Mouse (Mus musculus): ENCODE results near the gene Pla2g4d.
A peak's percentile ranks its signal among the peaks of the same experiment; 100 is the strongest.

Gene Pla2g4d

DNA sequence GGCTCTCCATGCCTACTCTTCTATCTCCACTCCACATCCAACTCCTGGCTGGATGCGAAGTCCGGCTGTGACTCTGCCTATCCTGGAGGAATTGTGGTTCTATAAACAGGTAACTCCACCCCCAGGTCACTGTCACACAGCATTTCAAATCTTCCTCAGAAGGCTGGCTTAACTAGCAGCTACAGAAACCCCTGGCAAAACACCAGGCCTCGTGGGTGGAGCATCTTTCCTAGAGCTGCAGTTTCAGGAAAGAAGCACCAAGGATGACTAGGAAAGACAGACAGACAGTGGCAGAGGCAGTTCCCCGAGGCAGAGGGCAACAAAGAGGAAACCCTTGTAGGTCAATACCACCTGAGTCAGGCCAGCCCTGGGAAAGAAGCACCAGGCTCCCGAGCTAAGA lies at the start of gene Pla2g4d:
TSS of gene Pla2g4d (minus strand) at position 203 of the 400 bp plus-strand sequence.
- DNase-seq, result no peak

DNA sequence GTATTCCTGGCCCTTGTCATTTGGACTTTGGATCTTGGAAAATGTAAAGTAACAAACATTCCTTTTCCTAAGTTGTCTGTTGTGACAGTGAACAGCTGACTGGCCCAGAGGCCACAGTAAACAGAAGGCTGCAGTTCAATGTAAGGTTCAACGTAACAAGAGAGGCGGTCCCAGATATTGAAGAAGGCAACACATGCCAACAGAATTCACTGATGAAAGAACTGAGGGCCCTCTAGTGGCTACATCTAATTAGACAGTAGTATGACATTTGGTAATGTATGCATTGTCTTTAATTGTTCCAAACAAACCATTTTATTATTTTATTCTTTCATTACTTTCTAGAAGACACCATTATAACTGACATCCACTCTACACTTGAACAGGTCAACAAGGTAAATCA lies 48.9 kb upstream of the Pla2g4d start:
- no peak for DNase-seq

DNA sequence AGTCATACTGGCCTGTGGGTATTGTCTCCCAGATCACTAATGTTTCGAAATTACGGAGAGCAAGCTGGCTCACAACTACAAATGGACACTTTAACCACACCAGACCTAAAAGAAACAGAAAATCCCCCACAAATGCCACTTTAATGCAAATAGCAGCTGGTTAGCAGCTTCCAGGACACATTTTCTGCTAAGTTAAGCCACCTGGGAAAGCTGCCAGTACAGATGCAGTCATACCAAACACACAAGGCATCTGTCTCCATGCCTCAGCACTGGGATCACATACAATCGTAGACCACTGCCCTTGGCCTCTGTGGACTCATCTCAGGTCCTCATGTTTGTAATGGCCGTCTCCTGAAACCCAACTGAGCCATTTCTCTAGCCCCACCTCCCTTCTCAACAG lies 42.6 kb upstream of the Pla2g4d start:
- DNase-seq, result no peak

DNA sequence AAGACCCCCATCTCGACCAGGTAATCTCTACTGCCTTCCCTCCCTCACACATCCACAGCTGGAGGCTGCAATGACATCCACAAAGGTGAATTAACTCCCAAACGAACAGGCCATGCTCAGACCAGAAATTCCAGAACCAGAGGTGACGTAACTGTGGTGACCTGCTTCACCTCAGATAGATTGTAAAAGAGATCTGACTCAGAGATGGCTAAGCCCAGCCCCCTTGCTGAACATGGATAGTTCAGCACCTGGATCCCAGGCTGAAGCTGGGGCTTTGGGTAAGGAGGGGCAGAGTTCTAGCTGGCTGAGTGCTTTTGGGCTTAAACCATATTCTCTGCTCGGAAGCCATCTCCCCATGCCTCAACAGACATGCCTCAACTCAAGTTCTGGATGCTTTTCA lies 26.1 kb upstream of the Pla2g4d start:
- no peak for DNase-seq

DNA sequence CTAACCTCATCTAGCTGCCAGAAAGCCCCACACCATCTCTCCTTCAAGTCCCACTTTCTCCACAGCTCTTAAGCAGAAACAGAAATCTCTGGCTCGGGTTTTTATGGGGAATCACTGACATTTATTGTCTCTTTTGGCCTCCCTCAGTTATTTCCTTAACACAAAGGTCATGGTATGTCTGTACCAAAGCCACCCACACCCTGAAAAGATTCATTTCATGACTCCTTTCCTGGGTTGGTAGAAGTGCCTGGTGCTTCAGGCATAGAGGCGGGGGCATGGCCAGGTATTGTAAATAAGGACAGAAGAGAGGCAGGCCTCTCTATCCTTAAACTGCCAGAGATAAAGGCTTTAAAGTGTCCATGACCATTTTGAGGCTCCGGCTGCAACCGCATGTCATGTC lies 25.5 kb upstream of the Pla2g4d start:
- DNase-seq, result no peak

DNA sequence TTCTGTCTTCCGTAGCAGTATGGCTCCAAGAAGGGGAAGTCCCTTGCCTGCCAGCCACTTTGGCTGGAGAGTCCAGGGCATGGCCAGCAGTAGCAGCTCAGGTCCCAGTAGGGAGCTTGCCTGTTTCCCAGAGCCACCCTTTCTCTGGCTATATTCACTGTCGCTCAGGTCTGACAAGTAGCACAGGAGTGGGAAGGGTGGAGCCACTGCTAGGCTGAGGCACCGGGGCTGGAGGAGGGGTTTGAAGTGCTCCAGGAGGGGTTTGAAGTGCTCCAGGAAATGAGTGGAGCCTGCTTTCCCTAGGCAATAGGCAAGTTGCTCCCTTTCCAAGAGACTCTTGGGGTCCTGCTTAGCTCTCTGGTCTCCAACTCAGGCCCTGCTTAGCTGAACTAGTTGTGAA lies 25.0 kb upstream of the Pla2g4d start, which contains the start of gene Pla2g4f:
TSS of gene Pla2g4f (minus strand) at position 190 of the 400 bp plus-strand sequence.
- DNase-seq, result peak; percentile 28

DNA sequence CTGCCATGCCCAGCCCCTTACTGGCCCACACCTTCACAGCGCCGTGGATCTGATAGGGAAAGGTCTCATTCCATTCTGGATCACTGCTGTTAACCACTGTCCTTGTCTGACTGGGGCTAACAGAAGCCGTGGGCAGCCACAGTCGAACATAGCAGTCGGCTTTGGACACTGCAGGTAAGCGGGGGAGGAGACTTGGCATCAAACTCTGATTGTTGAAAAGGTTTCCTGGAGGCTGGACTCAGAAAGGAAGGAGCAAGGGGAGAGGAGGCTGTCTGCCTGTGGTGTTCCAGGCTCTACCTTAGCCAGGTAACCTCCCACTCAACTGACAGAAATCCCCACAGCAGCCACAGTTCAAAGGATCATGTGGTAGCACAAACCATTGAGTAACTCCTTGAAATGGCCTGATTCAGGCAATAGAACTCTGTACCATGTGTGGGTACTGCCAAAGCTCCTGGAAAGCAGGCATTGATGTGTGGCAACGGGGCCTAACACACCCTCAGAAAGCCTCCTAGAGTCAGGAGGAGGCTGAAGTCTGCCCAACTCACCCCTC lies 23.4 kb upstream of the Pla2g4d start:
- no peak for DNase-seq

DNA sequence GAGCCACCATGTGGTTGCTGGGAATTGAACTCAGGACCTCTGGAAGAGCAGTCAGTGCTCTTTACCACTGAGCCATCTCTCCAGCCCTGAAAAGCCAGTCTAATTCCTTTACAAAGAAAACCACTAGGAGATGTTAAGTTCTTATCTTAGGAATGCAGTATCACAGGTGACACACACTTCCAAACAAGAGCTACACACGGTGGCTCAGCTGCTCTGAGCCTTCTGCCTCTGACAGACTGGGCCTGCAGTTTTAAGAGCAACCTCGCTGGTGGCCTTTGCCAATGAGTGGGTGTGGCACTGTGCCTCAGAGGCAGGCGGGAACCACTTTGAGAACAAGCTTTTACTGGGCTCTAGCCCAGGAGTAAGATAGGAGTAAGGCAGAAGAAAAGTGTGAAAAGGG lies 15.1 kb upstream of the Pla2g4d start:
- no peak for DNase-seq

DNA sequence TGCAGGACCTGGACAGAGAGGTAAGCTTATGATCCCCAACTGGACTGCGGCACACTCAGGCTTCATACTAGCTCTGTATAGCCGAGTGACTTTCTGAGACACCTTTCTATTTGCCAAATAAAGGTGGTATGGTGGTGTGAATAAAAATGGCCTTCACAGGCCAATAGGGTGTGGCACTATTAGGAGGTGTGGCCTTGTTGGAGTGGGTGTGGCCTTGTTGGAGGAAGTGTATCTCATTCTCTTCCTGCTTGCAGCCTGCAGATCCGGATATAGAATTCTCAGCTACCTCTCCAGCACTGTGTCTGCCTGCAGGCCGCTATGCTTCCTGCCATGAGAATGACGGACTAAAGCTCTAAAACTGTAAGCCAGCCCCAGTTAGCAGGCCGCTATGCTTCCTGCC lies 12.1 kb upstream of the Pla2g4d start:
- no peak for DNase-seq

DNA sequence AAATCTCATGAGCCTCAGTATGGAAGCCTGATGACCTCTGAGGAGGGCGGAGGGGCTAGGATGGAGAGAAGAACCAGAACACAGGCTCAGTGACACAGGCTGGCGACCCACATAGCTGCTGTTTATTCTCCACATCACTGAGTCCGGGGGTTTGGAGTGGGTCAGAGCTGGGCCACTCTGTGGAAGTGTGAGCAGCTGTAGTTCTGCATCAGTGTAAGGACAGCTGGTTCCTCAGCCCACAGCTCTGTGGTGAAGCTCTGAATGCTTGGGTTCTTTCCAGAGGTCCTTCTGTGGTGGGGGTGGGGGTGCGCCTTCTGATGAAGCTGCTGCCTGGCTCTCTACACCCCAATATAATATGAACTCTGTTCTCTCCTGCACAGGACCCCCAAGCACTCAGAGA lies 10.9 kb upstream of the Pla2g4d start:
- no peak for DNase-seq

DNA sequence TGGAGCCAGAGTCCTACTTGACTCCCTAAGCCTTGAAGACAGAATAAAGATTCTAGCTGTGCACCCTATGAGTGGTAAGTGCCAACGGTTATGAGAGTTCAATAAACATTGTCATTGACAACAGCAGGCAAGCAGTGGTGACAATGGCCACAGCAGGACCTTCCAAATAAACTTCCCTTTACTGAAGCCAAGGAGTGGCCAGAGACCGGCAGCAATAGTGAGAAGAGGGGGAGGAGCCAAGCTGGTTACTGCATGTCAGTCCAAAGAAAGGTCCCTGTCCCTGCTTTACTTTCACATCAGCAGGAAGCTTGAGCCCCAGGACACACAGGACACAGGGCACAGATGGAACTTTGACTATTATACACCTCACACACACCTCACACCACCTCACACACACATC lies 7.2 kb upstream of the Pla2g4d start:
- DNase-seq, result no peak

DNA sequence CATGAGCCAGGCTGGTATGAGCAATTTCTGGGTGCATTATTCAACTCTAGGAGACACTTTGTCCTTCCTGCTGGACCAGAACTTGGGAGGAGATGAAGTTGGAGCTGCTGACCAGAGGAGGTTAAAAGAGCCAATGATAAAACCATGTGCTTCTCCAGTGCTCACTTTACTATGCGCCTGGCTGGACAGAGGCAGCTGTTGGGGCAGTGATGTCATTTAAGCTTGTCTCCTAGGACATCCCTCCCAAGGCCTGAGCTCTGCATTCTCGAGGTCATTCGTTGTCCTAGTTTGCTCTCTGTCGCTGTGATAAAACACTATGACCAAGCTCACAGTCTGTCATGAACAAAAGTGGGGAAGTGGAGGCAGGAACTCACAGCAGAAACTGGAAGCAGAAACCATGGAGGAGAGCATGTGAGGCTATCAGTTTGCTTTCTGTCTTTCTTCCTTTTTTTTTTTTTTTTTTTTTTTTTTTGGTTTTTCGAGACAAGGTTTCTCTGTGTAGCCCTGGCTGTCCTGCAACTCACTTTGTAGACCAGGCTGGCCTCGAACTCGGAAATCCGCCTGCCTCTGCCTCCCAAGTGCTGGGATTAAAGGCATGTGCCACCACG lies 2.6 kb upstream of the Pla2g4d start:
- DNase-seq, result no peak

DNA sequence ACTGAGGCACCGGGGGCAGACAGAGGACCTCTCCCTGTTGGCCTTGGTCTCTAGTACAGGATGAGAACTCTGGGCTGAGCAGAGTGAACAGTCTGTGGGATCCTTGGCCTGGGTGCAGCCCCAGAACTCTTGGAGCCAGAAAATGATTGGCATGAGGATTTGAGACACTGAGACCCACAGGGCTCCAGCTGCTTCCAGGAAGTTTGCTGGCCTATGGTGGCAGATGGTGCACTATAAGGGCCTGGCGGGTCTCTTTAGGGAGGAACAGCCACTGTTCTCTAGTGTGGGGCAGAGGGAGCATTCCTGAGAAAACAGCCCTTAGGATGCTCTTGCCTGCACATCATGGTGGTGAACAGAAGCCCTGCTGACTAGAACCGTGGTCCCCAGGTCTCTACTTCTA lies 596 bp downstream of the Pla2g4d start:
- DNase-seq, result no peak

DNA sequence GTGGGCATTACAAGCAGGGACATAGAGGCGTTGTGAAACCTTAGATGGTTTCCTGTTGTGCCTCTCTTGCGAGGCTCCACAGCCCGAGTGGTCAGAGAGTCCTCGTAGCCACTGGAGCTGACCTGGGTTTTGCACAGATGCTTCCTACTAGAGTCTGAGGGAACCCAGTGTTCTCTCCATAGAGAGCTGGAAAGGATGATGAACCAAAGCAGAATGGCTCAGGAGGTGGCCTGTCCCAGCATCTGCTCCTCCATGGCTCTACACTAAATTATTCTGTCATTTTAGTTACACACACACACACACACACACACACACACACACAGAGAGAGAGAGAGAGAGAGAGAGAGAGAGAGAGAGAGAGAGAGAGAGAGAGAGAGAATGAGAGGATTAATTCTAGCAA lies 3.4 kb downstream of the Pla2g4d start:
- no peak for DNase-seq

DNA sequence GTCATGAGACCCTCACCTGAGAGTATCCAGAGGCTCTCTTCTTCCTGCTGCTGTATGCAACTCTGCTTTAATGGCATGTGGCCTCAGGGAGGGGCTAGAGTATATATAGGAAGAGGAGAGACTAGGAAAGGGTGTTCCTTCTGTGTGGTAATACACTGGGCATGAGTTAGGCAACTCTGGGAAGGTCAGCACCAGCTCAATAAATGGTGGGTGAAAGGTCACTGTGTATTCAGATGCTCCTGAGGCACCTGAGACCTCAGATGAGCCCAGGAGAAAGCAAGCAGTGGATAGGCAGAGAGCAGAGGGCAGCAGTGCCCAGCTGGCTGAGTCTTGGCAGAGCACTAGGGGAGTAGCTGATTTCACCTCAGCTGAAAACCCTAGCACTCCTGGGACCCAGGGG lies 4.3 kb downstream of the Pla2g4d start:
- DNase-seq, result no peak

DNA sequence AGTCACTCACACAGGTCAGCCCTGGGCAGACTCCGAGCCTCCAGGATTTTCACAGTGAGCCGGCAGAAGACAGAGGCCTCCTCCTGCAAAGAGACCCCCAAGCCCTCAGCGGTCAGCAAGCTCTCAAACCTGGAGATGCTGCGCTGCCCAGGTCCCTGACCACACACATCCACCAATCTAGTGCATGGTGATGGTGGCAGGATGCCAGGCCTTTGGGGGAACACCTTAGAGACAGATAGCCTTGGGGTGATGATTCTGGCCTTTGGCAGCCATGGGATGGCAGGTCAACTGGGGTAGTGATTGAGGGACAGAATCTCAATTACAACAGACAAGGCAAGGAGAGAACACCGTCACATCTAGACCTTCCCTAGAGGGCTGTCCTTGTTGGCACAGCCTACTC lies 4.9 kb downstream of the Pla2g4d start:
- DNase-seq, result no peak

DNA sequence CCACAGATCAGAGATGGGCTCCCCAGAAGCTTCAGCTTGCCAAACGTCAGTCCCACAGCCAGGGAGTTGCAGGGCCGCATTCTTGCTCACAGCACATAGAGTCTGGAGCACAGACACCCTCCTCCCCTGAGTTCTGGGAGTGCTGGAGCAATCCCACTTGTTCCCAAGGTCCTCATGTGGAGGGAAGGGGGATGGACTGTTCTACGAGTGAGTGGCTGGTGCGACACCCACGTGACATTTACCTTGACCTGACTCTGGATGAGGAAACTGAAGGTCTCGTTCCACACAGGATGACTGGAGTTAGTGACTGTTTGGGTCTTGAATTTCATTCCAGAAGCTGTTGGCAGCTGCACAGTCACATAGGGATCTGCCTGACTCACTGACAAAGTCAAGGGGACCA lies 5.4 kb downstream of the Pla2g4d start:
- DNase-seq, result no peak

DNA sequence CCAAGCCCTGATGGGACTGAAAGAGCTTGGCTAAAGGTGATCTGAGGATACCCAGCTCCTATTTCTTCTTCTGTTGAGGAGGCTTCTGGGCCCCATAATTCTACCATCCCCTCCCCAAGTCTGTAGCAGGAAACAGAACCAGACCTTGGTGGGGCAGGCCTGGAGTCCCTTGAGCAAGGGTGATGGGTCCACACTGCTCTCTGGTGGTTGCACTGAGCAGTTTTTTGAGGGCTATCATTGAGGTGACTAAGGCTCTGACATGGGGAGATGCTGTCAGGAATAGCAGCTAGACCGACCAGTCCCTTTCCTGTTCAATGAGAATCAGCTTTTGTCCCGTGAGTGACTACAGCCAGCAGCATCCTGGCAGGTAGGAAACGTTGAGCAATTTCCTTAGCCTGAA lies 7.8 kb downstream of the Pla2g4d start:
- DNase-seq, result no peak

DNA sequence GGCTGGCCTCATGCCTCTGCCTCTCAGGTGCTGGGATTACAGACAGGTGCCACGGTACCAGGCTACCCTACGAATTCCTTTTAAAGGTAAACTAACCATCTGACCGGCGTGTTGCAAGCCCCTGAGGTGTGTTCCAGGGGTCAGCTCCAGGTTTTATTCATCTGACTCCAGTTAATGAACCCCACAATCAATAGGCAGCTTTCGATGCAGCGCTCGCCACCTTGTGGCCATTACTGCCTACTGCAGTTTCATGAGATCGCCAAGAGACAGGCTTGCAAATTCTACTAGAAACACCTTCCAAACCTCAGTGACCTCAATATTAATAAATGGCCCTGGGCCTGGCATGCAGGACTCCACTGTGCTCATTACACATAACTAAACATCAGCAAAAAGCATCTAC lies 9.0 kb downstream of the Pla2g4d start:
- peak; percentile 65 for DNase-seq

DNA sequence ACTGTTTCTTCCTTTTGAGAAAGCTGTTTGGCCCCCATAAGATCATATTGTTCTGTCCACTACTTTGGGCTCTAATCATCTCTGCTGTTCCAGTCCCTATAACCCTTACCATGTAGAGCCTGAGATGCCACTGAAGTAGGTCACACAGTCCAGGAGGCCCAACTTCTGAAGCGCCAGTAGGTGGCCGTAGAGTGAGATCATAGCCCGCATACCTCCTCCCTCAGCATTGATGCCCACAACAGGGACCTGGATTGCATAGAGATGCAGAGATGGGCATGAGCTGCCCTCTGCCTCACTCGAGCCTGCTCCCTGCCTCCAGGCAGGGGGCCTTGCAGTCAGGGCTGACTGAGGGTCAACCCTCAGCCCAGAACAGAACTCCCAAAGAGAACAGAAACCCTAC lies 12.0 kb downstream of the Pla2g4d start:
- DNase-seq, result no peak

DNA sequence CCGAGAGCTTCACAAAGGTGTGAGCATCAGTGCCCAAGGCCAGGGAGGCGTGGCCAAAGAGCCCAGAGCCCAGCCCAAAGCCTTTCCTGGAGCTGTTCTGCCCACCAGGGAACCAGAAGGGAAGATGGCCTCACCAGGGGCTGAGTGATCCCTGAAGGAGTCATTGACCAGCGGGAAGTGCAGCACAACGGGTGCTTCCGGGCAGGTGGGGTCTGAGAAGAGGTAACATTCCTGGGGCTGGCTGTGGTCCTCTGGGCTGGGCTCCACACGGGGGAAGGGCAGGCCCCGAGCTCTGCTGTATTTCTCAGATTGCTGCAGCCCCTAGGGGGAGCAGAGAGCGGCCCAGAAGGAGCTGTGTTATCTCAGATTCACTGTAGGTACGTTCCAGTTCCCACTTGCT lies 20.4 kb downstream of the Pla2g4d start:
- no peak for DNase-seq

DNA sequence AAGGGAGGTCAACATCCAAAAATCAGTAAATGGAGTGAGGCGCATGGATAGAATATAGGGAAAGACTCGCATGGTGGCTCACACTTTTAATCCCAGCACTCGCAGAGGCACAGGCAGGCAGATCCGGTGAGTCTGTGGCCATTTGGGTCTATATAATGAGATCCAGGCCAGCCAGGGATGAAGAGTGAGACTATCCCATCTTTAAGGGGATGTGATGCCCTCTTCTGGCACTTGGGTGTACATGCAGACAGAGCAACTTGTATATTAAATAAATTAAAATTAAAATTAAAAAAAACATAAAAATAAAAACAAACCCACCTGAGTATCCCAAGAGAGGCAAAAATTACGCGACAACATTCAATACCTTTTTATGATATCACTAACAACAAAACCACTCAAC lies 23.5 kb downstream of the Pla2g4d start:
- no peak for DNase-seq

DNA sequence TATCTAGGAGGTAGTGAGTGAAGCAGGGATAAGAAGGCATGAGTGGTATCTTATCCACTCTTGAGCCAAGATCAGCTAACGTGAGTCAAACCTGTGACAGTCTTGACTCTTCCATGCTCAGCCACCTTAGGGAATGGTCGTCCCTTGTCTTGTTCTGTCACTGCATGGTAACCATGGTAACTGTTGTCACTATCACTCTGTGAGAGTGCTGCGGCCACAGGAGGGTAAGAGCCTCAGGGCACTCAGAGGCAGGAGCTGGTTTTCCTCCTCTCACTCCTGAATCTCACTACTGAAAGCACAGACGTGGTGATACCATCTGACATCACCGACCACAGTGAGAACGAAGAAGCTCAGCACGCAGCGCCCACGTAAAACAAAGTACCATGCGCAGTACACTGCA lies 24.1 kb downstream of the Pla2g4d start:
- DNase-seq, result no peak

DNA sequence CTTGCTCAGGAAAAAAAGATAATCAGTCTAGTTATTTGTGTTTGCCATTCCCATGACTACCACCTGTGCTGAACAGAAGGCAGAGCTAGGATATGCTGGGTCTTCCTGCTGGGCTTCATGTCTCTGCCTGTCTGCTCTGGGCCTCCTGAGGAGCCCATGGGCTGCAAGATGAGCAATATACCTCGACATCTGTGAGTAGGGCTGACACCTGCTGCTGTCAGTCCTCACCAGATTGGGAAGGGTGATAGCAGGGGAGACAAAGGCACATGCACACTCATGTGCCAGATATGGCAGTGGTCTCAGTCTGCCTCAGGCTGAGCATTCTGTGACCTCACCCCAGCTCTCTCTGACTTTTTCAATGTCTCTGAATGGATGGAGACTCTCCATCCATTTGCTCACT lies 26.1 kb downstream of the Pla2g4d start:
- DNase-seq, result no peak

DNA sequence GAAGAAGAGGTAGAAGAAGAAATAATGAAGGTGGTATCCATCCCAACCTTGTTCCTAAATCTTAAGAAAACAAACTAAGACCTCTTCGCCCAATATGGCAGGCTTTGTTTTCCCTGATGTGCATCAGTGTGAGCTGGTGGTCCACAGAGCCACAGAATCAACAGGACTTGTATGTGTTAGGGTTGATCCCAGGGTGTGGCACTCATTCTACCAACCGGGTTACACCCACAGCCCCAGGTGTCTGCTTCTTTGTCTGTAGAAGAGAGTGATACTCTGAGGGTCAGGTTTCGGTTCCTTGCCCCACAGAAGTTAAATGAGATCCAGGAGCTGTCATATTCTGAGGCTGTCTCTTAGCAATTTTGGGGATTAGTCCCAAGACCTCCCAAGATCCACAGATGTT lies 27.7 kb downstream of the Pla2g4d start:
- DNase-seq, result no peak

DNA sequence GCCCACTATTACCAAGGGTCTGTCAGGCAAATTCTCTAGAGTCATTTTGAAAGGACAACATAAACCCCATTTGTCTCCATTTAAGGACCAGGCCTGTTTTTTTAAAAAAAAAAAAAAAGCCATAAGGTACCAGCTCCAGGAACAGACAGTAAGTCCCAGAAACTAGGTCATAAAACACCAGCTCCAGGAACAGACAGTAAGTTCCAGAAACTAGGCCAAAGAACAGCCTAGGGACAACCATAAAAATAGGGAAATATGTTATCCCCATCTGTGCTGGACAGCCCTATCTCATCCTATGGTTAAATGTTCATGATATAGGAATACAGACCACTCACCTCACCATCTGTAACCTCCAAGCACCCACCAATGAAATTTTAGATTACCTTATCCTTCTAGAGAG lies 32.7 kb downstream of the Pla2g4d start:
- no peak for DNase-seq

All from lung, postnatal 14 days (tissue).